Mouse (Mus musculus): Measurements from ENCODE around the gene Hnrnpk. TPM values are rescaled to one million over a fixed set of nuclear protein-coding genes. Genes with fewer than 3 reads are reported as not detected.
A peak's percentile ranks its signal among the peaks of the same experiment; 100 is the strongest.

Gene Hnrnpk
- total and polyA plus RNA-seq, 3 experiments: 411 to 1,549 (median 1,174) TPM

DNA sequence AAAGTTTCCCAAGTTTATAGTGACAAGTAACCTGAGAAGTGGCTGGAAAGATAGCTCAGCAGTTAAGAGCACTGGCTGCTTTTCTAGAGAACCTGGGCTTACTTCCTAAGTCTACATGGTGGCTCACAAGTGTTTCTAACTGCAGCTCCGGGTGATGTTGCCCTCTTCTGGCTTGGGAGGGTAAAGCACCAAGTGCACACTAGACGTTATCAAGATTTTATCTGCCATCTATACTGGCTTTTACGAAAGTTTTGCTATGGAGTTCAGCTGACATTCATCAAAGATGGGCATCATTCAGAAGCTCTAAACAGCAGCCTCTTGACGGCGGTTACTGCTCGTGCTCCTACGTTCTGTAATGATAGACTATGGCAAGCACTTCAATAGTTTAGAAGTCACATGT, 15.2 kb downstream of the Hnrnpk start:
- no peaks in the 10 kb centered on the region; a peak in 2 of 4 replicates for H3K4me1 ChIP-seq (ENCODE audit: control insufficient read depth in 1 of 2, insufficient read depth in 2 of 2)
- H3K4me3 ChIP-seq (replicated peaks in 1 of 3; ENCODE audit: low read depth in 2 of 3, low read length in 2 of 3, poor library complexity in 1 of 3): no peak overlapping the region
- H3K9ac ChIP-seq (ENCODE audit: insufficient read depth, low read depth): no peak overlapping the region
- no peaks in the 10 kb centered on the region for H3K9me3 ChIP-seq (replicated peaks; ENCODE audit: low read length)
- H3K27ac ChIP-seq (ENCODE audit: insufficient read depth, low read depth): no peak overlapping the region
- TF ChIP-seq USF2 (conservative IDR thresholded peaks at IDR 0.05; ENCODE audit: low read depth, low read length): no peak
- no peak for TF ChIP-seq CHD2 (IDR thresholded peaks at IDR 0.05; ENCODE audit: low read length)
- TF ChIP-seq CTCF (conservative IDR thresholded peaks at IDR 0.05 in 1 of 2, IDR thresholded peaks at IDR 0.05 in 1 of 2; ENCODE audit: low read depth in 2 of 2, low read length in 2 of 2): peak; percentile 56 to 71
- no peak for TF ChIP-seq POLR2A (IDR thresholded peaks at IDR 0.05; ENCODE audit: low read depth, low read length)
- TF ChIP-seq MEF2A (IDR thresholded peaks at IDR 0.05; ENCODE audit: borderline replicate concordance, low read depth, low read length): no peak
- TF ChIP-seq CHD1 (IDR thresholded peaks at IDR 0.05; ENCODE audit: low read depth, low read length): no peak
- TF ChIP-seq UBTF (IDR thresholded peaks at IDR 0.05; ENCODE audit: low read depth, low read length): no peak
- TF ChIP-seq NRF1 (IDR thresholded peaks at IDR 0.05; ENCODE audit: low read depth, low read length): no peak
- TF ChIP-seq RAD21 (IDR thresholded peaks at IDR 0.05; ENCODE audit: low read depth, low read length): peak; percentile 48
- TF ChIP-seq JUN (IDR thresholded peaks at IDR 0.05; ENCODE audit: insufficient read depth, low read depth, low read length): no peak
- TF ChIP-seq SMC3 (IDR thresholded peaks at IDR 0.05; ENCODE audit: low read depth, low read length): peak; percentile 73
- no peak for TF ChIP-seq ZC3H11A (IDR thresholded peaks at IDR 0.05; ENCODE audit: low read depth, low read length)
- TF ChIP-seq BHLHE40 (IDR thresholded peaks at IDR 0.05; ENCODE audit: low read depth, low read length): no peak
- TF ChIP-seq MAZ (IDR thresholded peaks at IDR 0.05; ENCODE audit: low read depth, low read length): no peak
- TF ChIP-seq ZMIZ1 (IDR thresholded peaks at IDR 0.05; ENCODE audit: low read depth, low read length): no peak
- no peak for TF ChIP-seq MAFK (IDR thresholded peaks at IDR 0.05; ENCODE audit: insufficient replicate concordance, low read length)
- 0 out of 2 replicates have a peak, but pooled peaks have one; percentile 55 for TF ChIP-seq MYC (IDR thresholded peaks at IDR 0.05; ENCODE audit: low read depth, low read length)
- no peak for TF ChIP-seq ETS1 (conservative IDR thresholded peaks at IDR 0.05; ENCODE audit: low read depth, low read length)
- 0 out of 2 replicates have a peak, but pooled peaks have one; percentile 19 for TF ChIP-seq TCF12 (IDR thresholded peaks at IDR 0.05; ENCODE audit: low read depth, low read length)
- TF ChIP-seq IRF4 (IDR thresholded peaks at IDR 0.05; ENCODE audit: low read depth, low read length): no peak
- TF ChIP-seq EP300 (IDR thresholded peaks at IDR 0.05; ENCODE audit: low read length): no peak
- TF ChIP-seq JUND (conservative IDR thresholded peaks at IDR 0.05; ENCODE audit: low read depth, low read length): no peak
- peak; percentile 87 for TF ChIP-seq POLR2AphosphoS2 (IDR thresholded peaks at IDR 0.05; ENCODE audit: low read depth, low read length)
- TF ChIP-seq USF1 (IDR thresholded peaks at IDR 0.05; ENCODE audit: low read depth, low read length): no peak
- TF ChIP-seq HCFC1 (IDR thresholded peaks at IDR 0.05; ENCODE audit: low read depth, low read length): no peak
- no peak overlapping the region for H3K4me2 ChIP-seq (ENCODE audit: insufficient read depth, low read depth, poor library complexity, severe bottlenecking)
- in situ Hi-C loops (cut with MboI; ENCODE audit: low pct_ligation_motif_present, low pct_unique_long_range_greater_than_20kb, low sequenced_read_pairs): loop anchor here (10.0 to 25.0 kb wide), 3 partner anchors 151 to 233 kb away; partner anchors contain the start of gene Idnk
- H3K36me3 ChIP-seq (replicated peaks in 1 of 2; ENCODE audit: control insufficient read depth in 1 of 2, insufficient read depth in 1 of 2, low read length in 1 of 2): peaks cover 13 to 43% of the 10 kb centered on the region in 2 experiments
- dilution Hi-C loops (cut with MboI; ENCODE audit: extremely low pct_ligation_motif_present, extremely low pct_unique_long_range_greater_than_20kb, low sequenced_read_pairs): no loop called here
- no peaks in the 10 kb centered on the region for H3K79me2 ChIP-seq (replicated peaks; ENCODE audit: control insufficient read depth, extremely low read depth, insufficient read depth, poor library complexity, severe bottlenecking)
- H3K27me3 ChIP-seq (replicated peaks): no peaks in the 10 kb centered on the region
- DNase-seq (ENCODE audit: extremely low read depth): peak; percentile 73

All from CH12.LX (cell line).